In the genomic region with DNA sequence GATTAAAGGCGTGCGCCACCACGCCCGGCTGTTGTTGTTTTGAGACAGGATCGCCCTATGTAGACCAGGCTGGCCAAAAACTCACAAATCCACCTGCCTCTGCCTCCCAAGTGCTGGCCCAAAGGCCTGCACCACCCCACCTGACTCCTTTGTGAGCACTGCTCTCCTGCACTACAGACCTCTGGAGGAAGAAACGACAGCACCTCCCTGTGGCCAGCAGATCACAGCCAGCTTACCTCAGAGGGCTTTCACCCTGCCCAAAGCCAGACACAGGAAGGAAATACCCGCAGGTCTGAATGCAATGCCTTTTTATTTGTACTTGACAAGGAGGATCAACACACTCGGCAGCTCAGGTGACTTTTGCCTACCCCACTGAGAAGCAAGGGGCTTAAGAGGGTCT, we compare ENCODE assay signal across 21 mouse cellular contexts. TPM values are rescaled to one million over a fixed set of nuclear protein-coding genes. Genes with fewer than 3 reads are reported as not detected.
DNase-seq lines count a peak whose midpoint lies in the region; ATAC-seq and TF ChIP-seq lines count a peak whose summit lies in the region.
"Had no signal": no experiment of that assay in that cellular context is flagged by ENCODE, and none has a peak within 500 bp of the region (broad histone marks: within the 10 kb centered on the region; RNA-seq: fewer than 3 reads in every experiment).

No protein-coding gene starts in this region.

- peak; percentile 24; the same call in 1 of the 2 replicates for TF ChIP-seq CTCF in hindbrain, postnatal 0 days (IDR thresholded peaks at IDR 0.05; ENCODE audit: low read depth)
- peak; percentile 30 for TF ChIP-seq CTCF in liver, postnatal 0 days (IDR thresholded peaks at IDR 0.05; ENCODE audit: low read depth)
- TF ChIP-seq CTCF in stomach, postnatal 0 days (IDR thresholded peaks at IDR 0.05; ENCODE audit: low read depth) = peak; percentile 53

- ATAC-seq in hindbrain, postnatal 0 days = no peak
- ATAC-seq in hindbrain, embryonic 12.5 days (ENCODE audit: low FRiP score) = no peak
- no peak for ATAC-seq in liver, postnatal 0 days
- ATAC-seq in liver, embryonic 11.5 days (replicated peaks; ENCODE audit: low FRiP score) = no peak
- ATAC-seq in stomach, postnatal 0 days (ENCODE audit: low FRiP score, low TSS enrichment) = no peak
- ATAC-seq: forebrain, embryonic 13.5 days; inflammation-experienced regulatory T-cells, adult 6 months had no signal

- no peaks in the 10 kb centered on the region for H3K27me3 ChIP-seq in hindbrain, postnatal 0 days (ENCODE audit: insufficient read depth, low read length)
- H3K27me3 ChIP-seq in hindbrain, embryonic 12.5 days = no peaks in the 10 kb centered on the region
- no peaks in the 10 kb centered on the region for H3K27me3 ChIP-seq in liver, postnatal 0 days (ENCODE audit: insufficient read depth, low read length)
- H3K27me3 ChIP-seq in liver, embryonic 11.5 days (replicated peaks; ENCODE audit: control insufficient read depth, insufficient read depth, low read length) = no peaks in the 10 kb centered on the region
- no peaks in the 10 kb centered on the region for H3K27me3 ChIP-seq in stomach, postnatal 0 days (ENCODE audit: control insufficient read depth, insufficient read depth, low read length)
- H3K27me3 ChIP-seq: embryonic facial prominence, embryonic 12.5 days; forebrain, embryonic 13.5 days; limb, embryonic 15.5 days; neural tube, embryonic 12.5 days had no signal

- no peak overlapping the region for H3K4me2 ChIP-seq in hindbrain, postnatal 0 days (ENCODE audit: low read depth, low read length)
- H3K4me2 ChIP-seq in hindbrain, embryonic 12.5 days (replicated peaks) = no peak overlapping the region
- H3K4me2 ChIP-seq in liver, postnatal 0 days (ENCODE audit: low read depth, low read length) = no peak overlapping the region
- H3K4me2 ChIP-seq in liver, embryonic 11.5 days = no peak overlapping the region
- H3K4me2 ChIP-seq in stomach, postnatal 0 days (replicated peaks; ENCODE audit: low read depth) = no peak overlapping the region
- H3K4me2 ChIP-seq: embryonic facial prominence, embryonic 12.5 days; forebrain, embryonic 13.5 days; limb, embryonic 15.5 days; lung, embryonic 14.5 days; neural tube, embryonic 12.5 days had no signal

- no peak for DNase-seq in hindbrain, postnatal 0 days (ENCODE audit: low spot score)
- DNase-seq in liver, postnatal 0 days = no peak
- no peak for DNase-seq in liver, embryonic 11.5 days (ENCODE audit: low spot score)
- peak; percentile 56 for DNase-seq in ES-CJ7 (ENCODE audit: low read depth, low spot score)
- peak; percentile 45 for DNase-seq in stomach, postnatal 0 days (ENCODE audit: low spot score)
- DNase-seq in urinary bladder, postnatal 4 days (ENCODE audit: low spot score in 2 of 2) = no peak
- DNase-seq: cerebellum, adult 9-10 months; heart, postnatal 10 days; layer of hippocampus, postnatal 36 days; lung, embryonic 14.5 days; thymus, adult 2 months had no signal

- H3K9me3 ChIP-seq in hindbrain, postnatal 0 days (ENCODE audit: low read length) = no peaks in the 10 kb centered on the region
- H3K9me3 ChIP-seq in hindbrain, embryonic 12.5 days (replicated peaks) = peaks cover 3% of the 10 kb centered on the region; the same call in 1 of the 2 replicates
- H3K9me3 ChIP-seq in liver, postnatal 0 days (ENCODE audit: low read length) = no peaks in the 10 kb centered on the region
- H3K9me3 ChIP-seq in liver, embryonic 11.5 days (ENCODE audit: control insufficient read depth, low read length) = no peaks in the 10 kb centered on the region
- no peaks in the 10 kb centered on the region for H3K9me3 ChIP-seq in stomach, postnatal 0 days (ENCODE audit: control insufficient read depth, low read length)
- H3K9me3 ChIP-seq: embryonic facial prominence, embryonic 12.5 days; forebrain, embryonic 13.5 days; heart, embryonic 10.5 days; limb, embryonic 15.5 days; neural tube, embryonic 12.5 days had no signal

- 0 out of 2 replicates have a peak, but pooled peaks cover 8% of the 10 kb centered on the region for H3K4me1 ChIP-seq in hindbrain, postnatal 0 days (ENCODE audit: insufficient read depth, low read length)
- H3K4me1 ChIP-seq in hindbrain, embryonic 12.5 days = peaks cover 28% of the 10 kb centered on the region
- peaks cover 7% of the 10 kb centered on the region for H3K4me1 ChIP-seq in liver, postnatal 0 days (ENCODE audit: insufficient read depth)
- peaks cover 11% of the 10 kb centered on the region for H3K4me1 ChIP-seq in liver, embryonic 11.5 days (replicated peaks; ENCODE audit: control insufficient read depth, insufficient read depth, low read length)
- no peaks in the 10 kb centered on the region for H3K4me1 ChIP-seq in stomach, postnatal 0 days (replicated peaks; ENCODE audit: control insufficient read depth, insufficient read depth)

- 90% methylated on average over 8 of the region's 8 CpGs for WGBS in hindbrain, postnatal 0 days
- WGBS in hindbrain, embryonic 12.5 days = 89% methylated on average over 8 of the region's 8 CpGs
- WGBS in liver, postnatal 0 days (ENCODE audit: insufficient replicate concordance) = 78% methylated on average over 8 of the region's 8 CpGs
- 86% methylated on average over 8 of the region's 8 CpGs for WGBS in liver, embryonic 11.5 days
- WGBS in stomach, postnatal 0 days = 83% methylated on average over 8 of the region's 8 CpGs

- H3K4me3 ChIP-seq in hindbrain, postnatal 0 days (ENCODE audit: low read length) = no peak overlapping the region
- H3K4me3 ChIP-seq in hindbrain, embryonic 12.5 days = no peak overlapping the region
- no peak overlapping the region for H3K4me3 ChIP-seq in liver, postnatal 0 days (ENCODE audit: low read depth, low read length)
- no peak overlapping the region for H3K4me3 ChIP-seq in liver, embryonic 11.5 days (ENCODE audit: low read depth, low read length)
- no peak overlapping the region for H3K4me3 ChIP-seq in stomach, postnatal 0 days (ENCODE audit: low read depth, low read length)
- H3K4me3 ChIP-seq: embryonic facial prominence, embryonic 12.5 days; erythroblast, embryonic 14.5 days; forebrain, embryonic 13.5 days; heart, embryonic 10.5 days; limb, embryonic 15.5 days; midbrain, embryonic 10.5 days; neural tube, embryonic 12.5 days had no signal

- TF ChIP-seq EP300 in liver, postnatal 0 days (IDR thresholded peaks at IDR 0.05; ENCODE audit: low read depth) = no peak
- TF ChIP-seq EP300 in stomach, postnatal 0 days (optimal IDR thresholded peaks at IDR 0.05) = no peak

- H3K27ac ChIP-seq in hindbrain, postnatal 0 days = no peak overlapping the region
- H3K27ac ChIP-seq in hindbrain, embryonic 12.5 days = no peak overlapping the region
- H3K27ac ChIP-seq in liver, postnatal 0 days (ENCODE audit: low read depth) = no peak overlapping the region
- no peak overlapping the region for H3K27ac ChIP-seq in liver, embryonic 11.5 days (ENCODE audit: low read depth, low read length)
- H3K27ac ChIP-seq in stomach, postnatal 0 days (replicated peaks) = no peak overlapping the region
- H3K27ac ChIP-seq: embryonic facial prominence, embryonic 12.5 days; forebrain, embryonic 13.5 days; heart, embryonic 10.5 days; limb, embryonic 15.5 days; macrophage; midbrain, embryonic 10.5 days; neural tube, embryonic 12.5 days had no signal

- no peak overlapping the region for H3K9ac ChIP-seq in hindbrain, postnatal 0 days (replicated peaks; ENCODE audit: low read length)
- H3K9ac ChIP-seq in hindbrain, embryonic 12.5 days = no peak overlapping the region
- no peak overlapping the region for H3K9ac ChIP-seq in liver, postnatal 0 days (replicated peaks)
- H3K9ac ChIP-seq in liver, embryonic 11.5 days (ENCODE audit: low read depth, low read length) = no peak overlapping the region
- no peak overlapping the region for H3K9ac ChIP-seq in stomach, postnatal 0 days (ENCODE audit: low read length)
- H3K9ac ChIP-seq: embryonic facial prominence, embryonic 12.5 days; forebrain, embryonic 13.5 days; limb, embryonic 15.5 days; lung, embryonic 14.5 days; neural tube, embryonic 12.5 days had no signal

- H3K36me3 ChIP-seq in hindbrain, postnatal 0 days (ENCODE audit: insufficient read depth, low read length) = peaks cover 18% of the 10 kb centered on the region; the same call in 1 of the 2 replicates
- peaks cover 47% of the 10 kb centered on the region for H3K36me3 ChIP-seq in hindbrain, embryonic 12.5 days
- peaks cover 5% of the 10 kb centered on the region for H3K36me3 ChIP-seq in liver, postnatal 0 days (replicated peaks; ENCODE audit: insufficient read depth, low read length)
- peaks cover 22% of the 10 kb centered on the region; the same call in 1 of the 2 replicates for H3K36me3 ChIP-seq in liver, embryonic 11.5 days (ENCODE audit: control insufficient read depth, insufficient read depth, low read length)
- H3K36me3 ChIP-seq in stomach, postnatal 0 days (ENCODE audit: control insufficient read depth, insufficient read depth, low read length) = peaks cover 7% of the 10 kb centered on the region

RNA-seq across cellular contexts. Expression of a gene that starts 5.1 kb away (rescaled TPM):
- 1,096 and 1,413 TPM in 2 replicates for total RNA-seq in hindbrain, postnatal 0 days (2014; rRNA removed)
- 1,008 and 1,032 TPM in 2 replicates for polyA plus RNA-seq in hindbrain, postnatal 0 days (2015; fragmentation: Nextera tagmentation; extraction: Ambion mirVana)
- 793 and 794 TPM in 2 replicates for polyA plus RNA-seq in hindbrain, embryonic 12.5 days (2016; fragmentation: Nextera tagmentation; extraction: Ambion mirVana)
- 120 and 129 TPM in 2 replicates for polyA plus RNA-seq in liver, postnatal 0 days (2015; fragmentation: Nextera tagmentation; extraction: Ambion mirVana)
- 572 and 580 TPM in 2 replicates for polyA plus RNA-seq in liver, embryonic 11.5 days (2014; fragmentation: Nextera tagmentation; extraction: Ambion mirVana)
- polyA plus RNA-seq in stomach, postnatal 0 days (2015; fragmentation: Nextera tagmentation; extraction: Ambion mirVana) = 394 and 400 TPM in 2 replicates

RNA-seq across cellular contexts. Expression of a gene that starts 36.5 kb away (rescaled TPM):
- 3.3 and 4.6 TPM in 2 replicates for total RNA-seq in hindbrain, postnatal 0 days (2014; rRNA removed)
- polyA plus RNA-seq in hindbrain, postnatal 0 days (2015; fragmentation: Nextera tagmentation; extraction: Ambion mirVana) = 3.4 and 4.7 TPM in 2 replicates
- 3.7 and 4.1 TPM in 2 replicates for polyA plus RNA-seq in hindbrain, embryonic 12.5 days (2016; fragmentation: Nextera tagmentation; extraction: Ambion mirVana)
- 2.1 and 2.9 TPM in 2 replicates for polyA plus RNA-seq in liver, postnatal 0 days (2015; fragmentation: Nextera tagmentation; extraction: Ambion mirVana)
- 1.4 and 2.2 TPM in 2 replicates for polyA plus RNA-seq in liver, embryonic 11.5 days (2014; fragmentation: Nextera tagmentation; extraction: Ambion mirVana)
- polyA plus RNA-seq in stomach, postnatal 0 days (2015; fragmentation: Nextera tagmentation; extraction: Ambion mirVana) = 9.9 and 13.0 TPM in 2 replicates
- polyA plus RNA-seq: erythroblast, embryonic 14.5 days had no signal

Comparison
In these comparisons a context has a peak if more than half of its experiments do, and no peak if none do; other contexts are left out.
1. DNase-seq: peak in ES-CJ7 (single experiment) and stomach, postnatal 0 days (single experiment); none in hindbrain, postnatal 0 days (single experiment), liver, postnatal 0 days (single experiment), liver, embryonic 11.5 days (single experiment) and urinary bladder, postnatal 4 days (0 of 2).
2. Peak in every context shown above with its lines, with median percentiles within 50 percentile points of each other: CTCF ChIP-seq.